Mouse (Mus musculus) frontal cortex, adult (tissue): ENCODE measurements around the gene Glycam1.
"Not testable (repeated sequence)": the region's sequence is repeated elsewhere in the genome, so short reads cannot be mapped to it uniquely, and the experiment has no call there.

ENCODE experiments used
- ATAC-seq: cut with Nextera tagmentation; 2 replicates; pipeline ENCODE4 v1.9.2; 2017; ENCODE audit warnings: mild to moderate bottlenecking, moderate library complexity, mixed read lengths; ENCODE audit not compliant: low TSS enrichment

Gene Glycam1

DNA sequence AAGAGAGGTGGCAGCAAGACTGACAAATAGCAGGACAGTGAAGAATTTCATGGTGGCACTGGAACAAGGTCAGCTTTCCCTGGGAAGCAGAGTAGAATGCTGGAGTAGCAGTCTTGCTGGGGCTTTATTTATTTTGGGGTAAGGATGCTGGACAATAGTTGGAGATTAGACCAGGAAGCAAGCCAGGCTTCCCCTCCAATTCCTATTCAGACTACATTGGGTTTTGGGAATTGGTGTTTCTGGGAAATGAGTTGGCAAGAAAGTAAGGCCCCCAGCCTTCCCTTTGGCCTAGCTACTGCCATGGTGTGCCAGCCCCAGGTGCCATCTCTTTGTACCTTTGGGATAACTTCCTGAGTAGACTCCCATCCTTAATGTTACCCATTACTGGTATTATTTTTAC, at the start of gene Glycam1:
TSS of gene Glycam1 (minus strand) at position 101 of the 400 bp plus-strand sequence.
- ATAC-seq = no peak

DNA sequence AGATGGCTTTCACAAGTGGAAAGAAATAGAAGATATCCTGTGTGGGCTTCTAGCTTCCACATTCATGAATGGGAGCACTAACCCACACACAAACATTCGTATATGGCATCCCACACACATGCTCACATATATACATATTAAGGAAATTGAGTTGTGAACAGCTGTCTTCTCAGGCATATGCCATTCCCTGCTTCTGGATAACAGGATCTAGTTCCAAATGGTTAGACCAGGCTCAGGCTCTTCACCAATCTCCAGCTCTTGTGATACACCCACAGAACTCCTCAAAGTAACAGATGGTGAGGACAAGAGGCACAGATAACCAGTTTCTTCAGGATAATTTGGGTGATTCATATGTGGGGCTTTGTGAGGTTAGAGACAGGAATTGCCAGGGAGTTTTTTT, 39.6 kb upstream of the Glycam1 start:
- ATAC-seq = peak; percentile 96

DNA sequence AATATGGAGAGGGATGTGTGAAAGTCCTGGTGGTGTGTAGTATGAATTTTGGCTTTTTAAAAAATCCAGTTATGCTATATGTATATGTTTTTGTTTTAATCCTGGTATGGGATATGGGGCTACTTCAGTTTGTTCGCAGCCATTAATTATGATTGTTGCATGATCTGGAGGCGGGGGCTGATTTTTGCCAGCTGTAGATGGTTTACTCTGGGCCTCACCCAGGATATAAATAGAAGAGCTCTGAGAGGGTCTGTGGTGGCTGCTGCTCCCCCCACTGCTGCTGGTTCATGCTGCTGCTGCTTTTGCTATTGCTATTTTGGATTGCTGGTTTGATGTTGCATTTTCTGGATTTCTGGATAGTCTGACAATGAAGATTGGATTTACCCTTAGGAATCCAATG, 25.9 kb upstream of the Glycam1 start:
- ATAC-seq = no peak

DNA sequence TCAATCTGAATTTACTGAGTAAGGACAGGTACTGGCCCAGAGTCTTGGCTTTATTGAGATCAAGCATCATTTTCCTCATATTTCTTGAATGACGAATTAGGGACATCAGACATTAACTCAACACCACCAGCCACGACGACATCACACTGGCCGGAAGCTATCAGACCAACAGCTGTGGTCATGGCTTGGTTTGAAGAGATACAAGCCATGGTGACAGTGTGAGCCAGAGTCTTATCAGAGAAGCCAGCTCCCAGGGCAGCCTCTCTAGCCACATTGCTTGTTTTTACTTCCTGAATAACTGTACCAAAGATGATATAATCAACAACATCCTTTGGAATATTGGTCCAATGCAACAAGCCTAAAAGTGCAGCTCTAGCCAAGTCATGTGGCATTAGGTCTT, 22.9 kb upstream of the Glycam1 start:
- ATAC-seq = not testable (repeated sequence)

DNA sequence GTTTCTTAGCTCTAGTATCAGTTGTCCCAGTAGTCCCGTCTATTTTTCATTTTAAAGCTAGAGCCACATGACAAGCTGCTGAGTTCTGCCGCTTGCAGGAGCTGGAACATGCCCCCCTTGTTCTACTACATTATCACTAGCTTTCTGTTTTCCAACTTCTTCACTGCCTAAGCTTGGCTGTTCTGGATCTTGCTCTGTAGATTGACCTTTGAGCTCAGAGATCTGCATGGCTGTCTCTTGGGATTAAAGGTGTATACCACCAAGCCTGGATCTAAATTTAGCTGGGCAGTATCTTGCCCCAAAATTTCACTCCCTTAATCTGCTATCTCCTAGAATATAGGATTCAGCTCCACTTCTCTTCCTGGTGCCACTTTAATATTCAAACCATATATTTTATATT, 21.0 kb upstream of the Glycam1 start:
- ATAC-seq = no peak

DNA sequence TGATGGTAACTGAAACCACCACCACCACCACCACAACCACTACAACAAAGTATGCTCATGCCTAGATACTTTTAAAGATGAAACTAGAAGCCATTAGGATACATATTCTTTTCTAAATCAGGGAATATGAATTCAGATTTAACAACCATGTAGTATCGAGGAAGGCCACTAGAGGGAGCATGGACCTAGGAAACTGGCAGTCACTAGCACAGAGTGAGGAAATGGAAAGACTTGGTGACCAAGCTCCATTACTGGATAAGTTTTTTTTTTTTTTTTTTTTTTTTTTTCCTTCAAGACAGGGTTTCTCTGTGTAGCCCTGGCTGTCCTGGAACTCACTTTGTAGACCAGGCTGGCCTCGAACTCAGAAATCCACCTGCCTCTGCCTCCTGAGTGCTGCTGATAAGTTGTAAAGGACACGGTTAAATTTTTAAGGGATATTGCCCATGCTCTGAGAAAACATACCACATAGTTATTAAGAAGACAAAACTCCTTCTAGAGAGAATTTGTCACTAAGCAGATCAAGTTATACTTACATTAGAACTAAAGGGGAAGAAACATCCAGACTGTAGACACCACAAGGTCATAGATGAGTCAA, 12.7 kb downstream of the Glycam1 start:
- ATAC-seq = peak; percentile 74

DNA sequence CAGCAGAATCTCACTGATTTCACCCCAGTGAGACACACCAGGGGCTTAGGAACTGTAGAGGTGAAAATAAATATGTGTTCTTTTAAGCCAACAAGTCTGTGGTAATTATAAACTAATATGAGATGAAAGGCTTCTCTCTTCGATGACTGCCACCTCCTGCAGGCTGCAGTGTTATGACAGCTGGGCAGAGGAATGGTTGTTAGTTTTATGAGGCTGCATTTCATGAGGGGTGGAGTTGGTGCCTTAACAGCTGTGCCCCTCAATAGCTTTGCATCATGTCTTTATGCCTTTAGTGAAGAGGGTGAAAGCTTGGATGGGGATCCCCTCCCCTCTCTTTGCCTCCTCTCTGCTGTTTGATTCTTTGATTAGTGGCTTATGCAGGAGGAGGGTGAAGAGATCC, 13.8 kb downstream of the Glycam1 start:
- no peak for ATAC-seq

DNA sequence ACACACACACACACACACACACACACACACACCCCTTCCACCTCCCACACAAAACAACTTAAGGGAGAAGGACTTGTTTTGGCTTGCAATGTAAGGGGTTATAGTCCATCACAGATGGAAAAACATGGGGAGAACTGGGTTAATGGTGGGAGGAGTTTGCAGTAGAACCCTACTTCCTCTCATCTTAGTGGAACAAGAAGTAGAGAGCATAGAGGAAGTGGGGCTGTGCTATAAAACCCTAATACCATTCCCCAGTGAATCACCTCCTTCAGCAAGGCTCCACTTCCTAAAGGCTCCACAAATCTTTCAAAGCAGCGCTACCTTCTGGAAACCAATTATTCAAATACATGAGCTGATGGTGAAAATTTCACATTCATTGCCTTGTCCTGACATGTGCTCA, 15.4 kb downstream of the Glycam1 start:
- ATAC-seq = no peak

DNA sequence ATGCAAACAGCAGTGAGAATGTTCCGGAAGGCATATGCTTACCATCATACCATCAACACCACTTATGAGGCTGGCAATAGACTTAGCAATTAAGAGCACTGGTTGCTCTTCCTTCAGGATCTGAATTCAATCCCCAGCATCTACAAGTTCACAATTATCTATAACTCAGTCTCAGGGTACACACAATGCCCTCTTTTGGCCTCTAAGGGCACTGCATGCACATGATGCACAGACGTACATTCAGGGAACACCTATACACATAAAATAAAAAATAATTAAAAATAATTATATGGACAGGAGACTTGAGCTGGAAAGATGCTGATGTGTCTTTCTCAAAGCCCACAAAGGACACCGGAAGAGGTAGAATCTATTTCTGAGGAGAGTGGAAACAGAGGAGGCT, 16.9 kb downstream of the Glycam1 start:
- no peak for ATAC-seq

DNA sequence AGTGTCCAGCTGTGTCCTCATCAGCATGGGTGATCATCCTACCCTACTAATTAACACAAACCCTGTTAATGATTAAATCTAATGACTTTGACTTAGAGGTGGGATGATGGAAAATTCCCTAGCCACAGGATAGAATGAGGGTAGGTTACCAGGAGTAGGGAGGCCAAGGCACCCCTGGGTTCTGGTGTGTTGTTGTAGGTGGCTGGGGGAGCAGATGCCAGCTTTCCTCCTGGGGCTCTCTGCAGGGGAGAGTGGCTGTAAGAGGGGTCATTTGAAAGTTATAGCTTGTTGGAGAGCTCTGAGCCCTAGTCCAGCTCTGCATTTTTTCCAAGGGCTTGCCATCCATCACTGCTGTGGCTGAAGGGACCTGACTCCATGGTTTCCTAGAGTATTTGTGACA, 22.4 kb downstream of the Glycam1 start:
- no peak for ATAC-seq

DNA sequence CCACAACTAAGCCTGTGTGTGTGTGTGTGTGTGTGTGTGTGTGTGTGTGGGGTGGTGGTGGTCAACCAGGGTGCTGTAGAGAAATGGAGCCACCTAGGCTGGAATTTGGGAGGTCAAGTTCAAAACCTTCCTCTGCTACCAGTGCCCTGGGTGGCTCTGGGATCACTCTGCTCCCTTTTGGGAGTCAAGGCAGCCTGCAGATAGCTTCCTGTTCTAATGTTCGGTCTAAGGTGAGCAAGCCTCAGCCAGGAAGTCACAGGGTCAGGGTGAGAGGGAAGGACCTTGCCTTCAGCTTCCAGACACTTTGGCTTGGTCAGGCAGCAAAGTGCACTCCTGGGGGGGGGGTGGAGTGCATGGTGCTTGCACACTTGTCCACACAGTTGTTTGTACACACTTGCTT, 24.2 kb downstream of the Glycam1 start:
- no peak for ATAC-seq

DNA sequence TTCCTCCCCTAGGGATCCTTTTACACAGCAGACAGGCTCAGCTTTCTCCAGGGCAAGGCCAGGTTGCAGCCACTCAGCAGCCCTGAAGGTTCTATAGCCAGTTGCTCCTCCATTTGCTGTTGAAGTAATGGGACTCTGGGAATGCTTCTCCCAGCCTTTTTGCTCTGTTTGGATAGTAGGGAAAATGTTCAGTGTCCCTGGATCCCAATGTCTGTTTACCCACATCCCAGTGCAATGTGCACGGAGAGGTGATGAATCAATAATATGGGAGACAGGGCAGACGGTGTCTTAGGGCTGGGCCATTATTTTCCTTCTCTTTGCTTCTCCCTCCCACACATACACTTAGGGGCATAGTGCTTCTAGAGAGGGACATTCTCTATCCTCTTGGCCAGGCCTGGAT, 25.6 kb downstream of the Glycam1 start:
- ATAC-seq = no peak

DNA sequence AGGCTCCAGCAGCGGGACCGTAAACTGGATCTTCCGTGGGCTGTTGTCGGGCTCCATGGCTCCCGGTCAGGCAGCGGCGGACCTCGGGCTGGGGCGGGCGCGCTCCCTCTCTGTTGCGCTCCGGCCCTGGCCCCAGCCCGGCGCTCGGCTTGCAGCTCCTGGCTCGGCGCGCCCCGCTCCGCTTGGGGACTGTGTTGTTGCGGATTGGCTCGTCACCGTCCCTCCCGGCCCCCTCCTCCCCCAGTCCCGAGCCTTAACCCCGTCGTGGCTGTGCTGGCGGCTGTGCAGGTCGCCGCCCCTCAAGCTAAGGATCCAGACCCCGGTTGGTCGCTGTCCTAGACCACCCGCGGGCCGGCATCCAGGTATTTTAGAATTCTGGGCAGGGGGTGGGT, 27.1 kb downstream of the Glycam1 start, which contains the start of gene Ppp1r1a:
TSS of gene Ppp1r1a (minus strand) at position 182 of the 392 bp plus-strand sequence.
- ATAC-seq = peak; percentile 72

DNA sequence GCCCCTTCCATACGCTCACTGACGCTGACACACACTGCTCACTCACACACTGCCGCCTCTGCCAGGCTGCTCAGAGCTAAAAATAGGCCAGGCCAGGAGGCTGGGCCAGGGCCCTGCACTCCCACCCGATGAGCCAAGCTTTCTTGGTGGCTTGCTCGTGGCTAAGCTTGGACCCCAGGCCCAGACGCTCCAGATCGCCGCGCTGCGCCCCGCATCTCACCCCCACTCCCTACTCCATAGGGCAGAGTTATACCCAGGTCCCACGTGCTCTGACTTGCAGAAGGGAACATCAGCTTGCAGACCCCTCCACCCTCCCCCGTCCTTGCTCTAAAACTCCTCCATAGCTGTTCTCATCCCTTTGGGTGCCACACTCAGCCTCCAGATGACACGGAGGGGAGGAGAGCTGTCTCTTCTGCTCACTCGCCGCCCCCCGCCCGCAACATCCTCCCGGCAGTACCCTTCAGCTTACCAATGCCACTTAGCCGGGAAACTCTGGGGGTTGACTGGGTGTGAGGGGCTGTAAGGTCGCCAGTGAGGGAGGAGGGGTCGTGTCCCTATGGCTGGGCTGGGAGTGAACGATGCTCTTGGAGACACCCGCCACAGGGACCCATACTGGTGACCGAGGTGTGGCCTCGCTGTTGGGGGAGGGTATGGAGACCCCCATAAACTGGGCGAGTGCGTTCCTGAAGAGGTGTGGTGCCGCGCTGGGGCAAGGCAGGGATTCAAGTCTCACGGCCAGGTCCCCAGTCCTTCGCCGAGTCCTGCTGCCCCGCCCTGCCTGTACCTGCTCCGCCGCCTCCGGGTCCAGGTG, 27.7 kb downstream of the Glycam1 start:
- ATAC-seq = peak; percentile 58

DNA sequence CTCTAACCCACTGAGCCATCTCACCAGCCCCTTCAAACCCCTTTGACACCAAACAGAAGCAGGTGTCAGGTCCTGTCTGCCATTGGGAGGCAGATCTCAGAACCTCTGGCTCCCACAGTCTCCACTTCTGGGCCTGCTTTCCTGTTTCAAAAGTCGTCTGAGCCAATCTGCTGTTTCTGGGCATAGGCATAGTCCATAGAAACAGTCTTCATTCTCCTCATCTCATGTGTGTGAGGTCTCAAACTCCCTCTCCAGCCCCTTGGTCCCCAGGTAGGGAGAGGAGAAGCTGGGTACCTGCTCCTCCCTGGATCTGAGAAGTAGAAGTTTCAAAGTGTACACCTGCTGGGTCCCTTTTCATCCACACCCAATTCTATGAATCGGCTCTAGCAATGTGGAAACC, 28.4 kb downstream of the Glycam1 start:
- no peak for ATAC-seq

DNA sequence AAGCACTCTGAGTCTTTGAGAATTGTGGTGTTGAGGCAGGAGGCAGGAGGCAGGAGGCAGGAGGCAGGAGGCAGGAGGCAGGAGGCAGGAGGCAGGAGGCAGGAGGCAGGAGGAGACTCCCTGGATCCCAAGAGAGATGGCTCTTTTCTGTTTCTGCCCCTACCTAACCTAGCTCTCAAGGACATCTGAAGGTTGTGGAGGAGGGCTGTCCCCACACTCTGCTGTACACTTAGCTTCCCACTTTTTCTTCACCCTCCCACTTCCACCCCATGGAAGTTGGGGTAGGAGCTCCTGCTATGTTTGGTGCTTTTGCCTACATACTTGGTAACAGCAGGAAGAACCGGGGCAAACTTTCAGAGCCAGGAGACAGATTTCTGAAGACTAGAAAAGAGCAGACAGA, 29.1 kb downstream of the Glycam1 start:
- 0 out of 2 replicates have a peak, but pooled peaks have one; percentile 11 for ATAC-seq

DNA sequence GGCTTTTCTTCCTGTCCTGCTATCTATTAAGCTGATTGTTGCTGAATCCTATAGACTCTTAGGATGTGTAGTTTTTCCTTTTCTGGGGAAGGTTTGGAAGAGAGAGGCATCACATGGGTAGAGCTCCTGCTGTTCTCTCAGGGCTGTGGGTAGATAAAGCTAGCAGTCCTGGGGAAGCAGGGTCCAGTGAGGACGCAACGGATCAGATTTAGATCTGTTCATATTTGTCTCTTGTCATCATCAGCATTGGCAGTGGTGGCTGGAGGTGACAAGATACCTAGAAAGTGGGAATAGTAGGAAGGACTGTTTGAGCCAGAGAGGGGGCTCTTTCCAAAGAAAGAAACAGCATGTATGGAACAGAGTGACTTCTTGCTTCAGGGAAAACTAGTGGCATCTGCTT, 29.9 kb downstream of the Glycam1 start:
- peak; percentile 29 for ATAC-seq

DNA sequence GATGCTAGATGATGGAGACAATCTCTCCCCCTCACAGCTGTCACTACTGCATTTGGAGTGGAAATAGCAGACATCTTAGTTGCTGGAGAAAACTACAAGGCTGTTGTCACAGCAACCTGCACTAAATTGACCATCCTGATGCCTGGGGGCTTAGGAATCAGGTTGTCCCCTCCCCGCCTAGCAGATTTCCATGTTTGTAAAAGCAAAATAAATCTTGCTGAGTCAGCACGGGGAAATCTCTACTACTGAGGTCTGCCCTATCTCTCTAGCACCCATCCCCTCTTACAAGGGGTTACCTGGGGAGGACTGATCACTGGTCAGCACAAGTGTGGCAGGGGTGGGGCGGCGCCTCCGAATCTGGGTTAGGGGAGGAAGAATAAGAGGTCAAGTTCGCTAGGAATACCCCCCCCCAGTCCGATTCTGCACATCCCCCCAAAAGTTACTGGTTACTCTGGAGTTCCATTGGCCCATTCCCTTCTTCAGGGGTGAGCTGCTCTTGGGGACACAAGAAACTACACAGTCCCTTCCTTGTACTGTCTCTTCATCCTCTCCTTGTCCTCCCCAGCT, 30.7 kb downstream of the Glycam1 start:
- no peak for ATAC-seq

DNA sequence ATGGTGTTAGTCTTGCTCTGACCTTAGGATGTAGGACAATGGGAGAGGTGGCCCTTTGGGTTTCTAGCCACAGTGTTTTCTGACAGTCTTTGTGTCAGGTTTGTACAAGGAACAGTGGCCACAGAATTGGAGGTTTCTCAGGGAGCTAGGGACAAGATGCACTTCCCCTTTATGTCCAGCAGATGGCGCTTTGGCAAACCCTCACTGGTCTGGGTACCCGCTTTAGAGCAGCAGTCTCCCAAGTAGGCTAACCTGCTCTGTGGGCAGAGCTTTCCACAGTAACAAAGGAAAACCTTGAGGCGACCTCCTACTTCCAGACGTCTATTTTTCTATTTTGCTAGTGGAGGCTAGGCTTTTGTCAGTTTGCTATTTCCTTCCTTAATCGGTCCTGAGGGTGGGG, 34.5 kb downstream of the Glycam1 start:
- peak; percentile 56 for ATAC-seq

DNA sequence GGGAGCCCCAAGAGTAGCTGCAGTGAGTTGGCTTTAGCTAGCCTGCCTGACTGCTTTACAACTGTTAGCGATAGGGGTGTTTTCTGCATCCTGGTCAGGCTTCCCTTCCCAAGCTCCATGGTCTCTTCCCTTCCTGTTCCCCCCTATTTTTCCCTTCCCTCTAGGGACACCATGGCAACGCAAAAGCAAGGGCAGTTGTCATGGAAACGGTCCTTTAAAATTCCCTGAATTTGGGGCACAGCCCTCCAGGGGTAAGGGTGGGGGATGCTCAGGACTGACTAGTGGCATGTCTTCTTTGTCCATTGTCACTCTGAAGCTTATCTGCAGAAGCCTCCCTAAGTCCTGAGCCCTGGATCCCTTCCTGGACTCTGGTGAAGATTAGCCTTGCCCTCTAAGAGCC, 41.7 kb downstream of the Glycam1 start:
- ATAC-seq = no peak

DNA sequence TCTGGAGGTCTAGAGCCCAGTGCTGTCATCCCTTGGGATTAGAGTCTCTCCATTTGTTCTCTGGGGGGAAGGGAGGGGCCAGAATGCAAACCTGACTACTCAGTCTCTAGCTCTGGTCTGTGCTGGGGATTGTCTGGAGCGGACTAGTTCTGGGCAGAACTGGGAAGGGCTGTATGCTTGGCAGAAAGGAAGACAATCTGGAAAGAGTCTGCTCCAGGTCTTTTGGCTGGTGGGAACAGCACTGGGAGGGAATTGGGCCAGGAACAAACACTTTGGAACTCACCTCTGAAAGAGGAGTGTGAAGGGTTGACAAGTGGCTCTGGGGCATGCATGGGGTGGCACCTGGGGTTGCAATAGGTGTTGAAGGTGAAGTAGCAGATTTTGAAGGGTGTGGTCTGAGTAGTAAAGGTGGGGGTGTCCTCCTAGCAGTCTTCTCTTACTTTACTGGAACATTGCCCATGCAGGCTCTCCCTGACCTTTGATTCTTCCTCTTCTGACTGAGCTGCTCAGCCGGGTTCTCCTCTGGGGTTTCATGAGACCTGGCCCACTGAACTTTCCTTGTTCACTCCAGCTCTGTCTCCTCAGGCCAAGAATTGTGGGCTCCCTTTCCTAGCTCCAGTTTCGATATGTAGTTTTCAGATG, 42.3 kb downstream of the Glycam1 start:
- ATAC-seq = 0 out of 2 replicates have a peak, but pooled peaks have one; percentile 5
